Mouse (Mus musculus) gastrocnemius, postnatal 25 days (tissue): ENCODE results near the gene Rpsa. TPM values are rescaled to one million over a fixed set of nuclear protein-coding genes. Genes with fewer than 3 reads are reported as not detected.
"Not testable (repeated sequence)": the region's sequence is repeated elsewhere in the genome, so short reads cannot be mapped to it uniquely, and the experiment has no call there.

Source experiments
- DNase-seq: peaks from one replicate; pipeline ENCODE4 v3.0.0; 2022
- long read RNA-seq, 2 experiments: library from polyadenylated mRNA; stranded (forward); transcript quantifications; one replicate each; pipeline ENCODE4 v2.0.0; 2021
- total RNA-seq, 2 experiments: library from RNA; stranded (reverse); gene quantifications; 1 replicate in 1 of 2; 2 replicates in 1 of 2; pipeline ENCODE4 v1.2.3; 2021

Gene Rpsa
- 100 to 1,000 TPM; 388 to 402 TPM for total RNA-seq
- long read RNA-seq, experiment 1, transcript Rpsa-201 (7 exons, 1,938 nt), result major isoform, 78 of 153 reads
- long read RNA-seq, experiment 1, transcript Rpsa-204 (6 exons, 1,599 nt), result minor isoform, 7 of 153 reads
- long read RNA-seq, experiment 1, partial matches to known transcripts, result 66 of 153 reads
- long read RNA-seq, experiment 1, other reads (novel, unspliced or antisense), result 2 of 153 reads
- long read RNA-seq, experiment 2, transcript Rpsa-204 (6 exons, 1,599 nt), result minor isoform, 5 of 114 reads
- long read RNA-seq, experiment 2, transcript Rpsa-201 (7 exons, 1,938 nt), result major isoform, 80 of 114 reads
- long read RNA-seq, experiment 2, partial matches to known transcripts, result 28 of 114 reads
- long read RNA-seq, experiment 2, other reads (novel, unspliced or antisense), result 1 of 114 reads

GRCm38 (mm10) chr9:120127538-120128251, at the start of gene Rpsa:
Gene Rpsa (plus strand): TSS chr9:120127689.
- peak; percentile 98 for DNase-seq

GRCm38 (mm10) chr9:120078241-120078640, 49.2 kb upstream of the Rpsa start:
- DNase-seq, result no peak

GRCm38 (mm10) chr9:120079901-120080300, 47.6 kb upstream of the Rpsa start:
- no peak for DNase-seq

GRCm38 (mm10) chr9:120080546-120081108, 46.9 kb upstream of the Rpsa start:
- peak; percentile 34 for DNase-seq

- no peak for DNase-seq
Measured at GRCm38 (mm10) chr9:120081247-120081646, 46.2 kb upstream of the Rpsa start.

- DNase-seq, result no peak
Measured at GRCm38 (mm10) chr9:120081967-120082366, 45.5 kb upstream of the Rpsa start.

- DNase-seq, result no peak
Measured at GRCm38 (mm10) chr9:120082691-120083090, 44.8 kb upstream of the Rpsa start.

- DNase-seq, result no peak
Measured at GRCm38 (mm10) chr9:120083158-120083894, 44.2 kb upstream of the Rpsa start.

GRCm38 (mm10) chr9:120084406-120084805, 43.1 kb upstream of the Rpsa start:
- no peak for DNase-seq

GRCm38 (mm10) chr9:120089125-120089524, 38.4 kb upstream of the Rpsa start:
- DNase-seq, result no peak

- DNase-seq, result no peak
Measured at GRCm38 (mm10) chr9:120091086-120091485, 36.4 kb upstream of the Rpsa start.

GRCm38 (mm10) chr9:120091696-120092238, 35.7 kb upstream of the Rpsa start, which contains the start of gene Ccr8:
Gene Ccr8 (plus strand): TSS chr9:120092114.
- DNase-seq, result no peak

- DNase-seq, result no peak
Measured at GRCm38 (mm10) chr9:120093701-120094100, 33.8 kb upstream of the Rpsa start.

GRCm38 (mm10) chr9:120095886-120096285, 31.6 kb upstream of the Rpsa start:
- no peak for DNase-seq

GRCm38 (mm10) chr9:120098682-120099081, 28.8 kb upstream of the Rpsa start:
- DNase-seq, result no peak

- no peak for DNase-seq
Measured at GRCm38 (mm10) chr9:120099304-120099703, 28.2 kb upstream of the Rpsa start.

- no peak for DNase-seq
Measured at GRCm38 (mm10) chr9:120101165-120101564, 26.3 kb upstream of the Rpsa start.

GRCm38 (mm10) chr9:120108953-120109352, 18.5 kb upstream of the Rpsa start:
- DNase-seq, result not testable (repeated sequence)

- peak; percentile 95 for DNase-seq
Measured at GRCm38 (mm10) chr9:120110211-120111018, 17.1 kb upstream of the Rpsa start, which contains the start of gene Slc25a38. Gene Slc25a38 (plus strand): TSS chr9:120110374.

- no peak for DNase-seq
Measured at GRCm38 (mm10) chr9:120111156-120111945, 16.1 kb upstream of the Rpsa start.
